Mouse (Mus musculus): Measurements from ENCODE around the gene Acot5. TPM values are rescaled to one million over a fixed set of nuclear protein-coding genes. Genes with fewer than 3 reads are reported as not detected.

Acot5 gene
- total RNA-seq, 2 experiments from 2014 or later = 0.22 to 0.46 TPM

DNA sequence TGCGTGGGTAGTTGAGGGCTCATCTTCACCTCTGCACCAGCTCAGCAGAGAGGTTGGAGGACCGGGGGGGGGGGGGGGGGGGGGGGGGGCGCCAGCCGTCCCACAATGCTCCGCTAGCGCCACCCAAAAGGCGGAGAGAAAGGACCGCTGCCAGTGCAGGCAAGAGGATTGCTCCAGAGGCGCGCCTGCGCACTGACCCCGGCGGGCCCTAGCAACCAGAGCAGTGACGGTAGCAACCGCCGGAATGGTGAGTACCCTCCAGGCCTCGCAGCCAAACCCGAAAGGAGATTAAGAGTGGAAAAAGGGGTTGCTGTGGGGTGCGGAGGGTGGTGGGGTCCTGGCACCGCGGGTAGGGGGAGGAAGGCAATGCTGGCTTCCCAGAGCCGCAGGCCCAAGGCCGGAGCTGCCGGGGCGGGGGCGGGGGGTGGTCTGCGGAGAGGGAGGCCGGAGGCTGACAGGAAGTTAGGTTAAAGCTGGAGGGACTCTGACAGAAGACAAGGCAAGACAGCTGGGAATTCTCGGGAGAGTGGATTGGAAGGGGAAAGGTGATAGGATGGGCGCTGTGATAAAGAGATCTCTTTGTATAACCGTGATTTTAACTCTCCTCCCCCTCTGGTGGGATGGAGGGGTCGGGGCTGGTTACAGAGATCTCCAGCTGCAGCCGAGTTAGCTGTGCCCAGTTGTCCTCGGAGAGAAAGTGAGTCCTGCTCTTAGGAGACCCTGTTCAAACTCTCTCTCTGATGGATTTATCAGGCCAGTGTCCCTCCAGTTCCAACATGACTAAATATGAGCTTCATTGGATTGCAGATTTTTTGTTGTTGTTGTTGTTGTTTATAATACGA, 45.2 kb downstream of the Acot5 start, which contains the start of gene Dnal1:
TSS of gene Dnal1 (plus strand) at position 214 of the 842 bp plus-strand sequence.
- peak; percentile 78 to 79 for DNase-seq (ENCODE audit: low spot score in 2 of 2)

DNA sequence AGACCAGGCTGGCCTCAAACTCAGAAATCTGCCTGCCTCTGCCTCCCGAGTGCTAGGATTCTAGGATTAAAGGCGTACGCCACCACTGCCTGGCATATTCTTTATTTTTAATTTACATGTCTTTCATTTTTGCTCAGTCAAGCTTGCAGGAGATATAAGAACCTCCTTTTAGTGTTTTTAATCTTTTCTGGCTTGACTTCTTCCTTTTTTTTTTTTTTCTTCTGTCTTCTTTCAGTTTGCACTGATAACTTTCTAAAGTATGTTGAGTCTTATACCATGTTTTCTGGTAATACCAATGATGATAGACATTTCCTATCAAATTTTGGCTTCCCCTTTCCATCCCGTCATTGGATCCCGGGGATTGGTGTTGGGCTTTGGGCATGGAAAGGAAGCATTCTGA, 50.5 kb downstream of the Acot5 start:
- DNase-seq (ENCODE audit: low spot score in 2 of 2) = no peak

Other genes starting within 250 kb of the Acot5 start
- 10 to 100 TPM; 51.9 to 57.5 TPM for gene Numb, start 147.4 kb upstream of the Acot5 start, total RNA-seq (2021)
- gene Riox1, start 118.7 kb upstream of the Acot5 start, total RNA-seq (2021) = 10 to 100 TPM; 15.2 to 16.4 TPM
- not detected for gene Heatr4, start 84.5 kb upstream of the Acot5 start, total RNA-seq (2021)
- gene Acot2, start 81.5 kb upstream of the Acot5 start, total RNA-seq (2021) = 10 to 100 TPM; 19.2 to 38.5 TPM
- gene Acot1, start 59.8 kb upstream of the Acot5 start, total RNA-seq (2021) = 10 to 100 TPM in 1 of 2 experiments, 1 to 10 TPM in 1; 8.5 to 12.6 TPM
- gene Acot4, start 30.9 kb upstream of the Acot5 start, total RNA-seq (2021) = 1 to 10 TPM; 1.7 to 3.7 TPM
- gene Gm49366, start 30.4 kb upstream of the Acot5 start, total RNA-seq (2021) = not detected
- gene Acot3, start 17.2 kb upstream of the Acot5 start, total RNA-seq (2021) = 1 to 10 TPM in 1 of 2 experiments, not detected in 1; 1.3 TPM
- 1 to 10 TPM; 3.4 to 5.4 TPM for gene Acot6, start 31.3 kb downstream of the Acot5 start, total RNA-seq (2021)
- 10 to 100 TPM; 15.5 to 16.8 TPM for gene Dnal1, start 45.0 kb downstream of the Acot5 start, total RNA-seq (2021)
- gene Pnma1, start 79.2 kb downstream of the Acot5 start, total RNA-seq (2021) = under 1 TPM; 0.26 to 0.36 TPM
- 10 to 100 TPM; 17.5 to 20.6 TPM for gene Elmsan1, start 149.6 kb downstream of the Acot5 start, total RNA-seq (2021)
- gene Ptgr2, start 215.9 kb downstream of the Acot5 start, total RNA-seq (2021) = 100 to 1,000 TPM in 1 of 2 experiments, 10 to 100 TPM in 1; 82.5 to 110 TPM
- gene Zfp410, start 247.5 kb downstream of the Acot5 start, total RNA-seq (2021) = 10 to 100 TPM; 31.9 to 40.8 TPM

All from adrenal gland, adult 18-20 months (tissue).